Mouse (Mus musculus): Measurements from ENCODE around the gene Olfr794.

Olfr794 gene

DNA sequence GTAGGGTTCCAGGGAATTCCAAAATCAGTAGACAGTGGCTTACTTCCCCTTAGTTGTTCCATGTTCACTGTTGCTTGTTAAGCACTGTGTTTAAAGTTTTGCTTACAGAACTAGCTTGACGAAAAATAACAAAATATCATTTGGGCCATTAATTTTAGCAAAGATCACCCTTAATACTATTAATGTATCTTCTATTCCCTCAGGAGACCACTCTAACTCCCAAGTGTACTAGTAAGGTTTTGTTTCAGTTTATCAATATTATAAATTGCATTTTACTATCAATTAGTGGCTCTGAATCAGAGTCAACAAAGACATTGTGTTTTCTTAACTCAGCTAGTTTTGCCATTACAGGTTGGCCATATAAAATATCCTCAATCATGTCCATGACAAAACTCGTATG, at the start of gene Olfr794:
Olfr794 (plus strand) TSS at position 301 of the 400 bp plus-strand sequence.
- no peak for DNase-seq (ENCODE audit: low spot score in 2 of 2)

DNA sequence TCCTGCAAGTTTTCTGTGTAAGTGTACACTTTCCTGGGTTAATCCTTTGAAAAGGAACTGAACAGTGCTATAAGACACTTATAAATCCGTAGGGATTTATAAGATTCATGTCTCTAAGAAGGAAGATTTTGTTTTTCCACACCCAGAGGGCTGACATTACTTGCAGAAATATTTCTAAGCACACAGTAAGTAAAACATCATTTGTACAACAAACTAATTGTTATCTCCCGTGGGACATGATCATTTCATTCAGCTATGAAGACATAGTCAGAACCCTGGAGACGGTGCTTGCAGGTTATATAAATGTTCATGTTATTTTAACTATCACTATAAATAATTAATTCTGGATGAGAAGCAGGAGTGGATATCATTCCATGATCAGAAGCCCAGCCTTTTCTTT, 46.0 kb upstream of the Olfr794 start, which contains the start of gene Olfr791:
Olfr791 (plus strand) TSS at position 301 of the 400 bp plus-strand sequence.
- DNase-seq (ENCODE audit: low spot score in 2 of 2) = no peak

DNA sequence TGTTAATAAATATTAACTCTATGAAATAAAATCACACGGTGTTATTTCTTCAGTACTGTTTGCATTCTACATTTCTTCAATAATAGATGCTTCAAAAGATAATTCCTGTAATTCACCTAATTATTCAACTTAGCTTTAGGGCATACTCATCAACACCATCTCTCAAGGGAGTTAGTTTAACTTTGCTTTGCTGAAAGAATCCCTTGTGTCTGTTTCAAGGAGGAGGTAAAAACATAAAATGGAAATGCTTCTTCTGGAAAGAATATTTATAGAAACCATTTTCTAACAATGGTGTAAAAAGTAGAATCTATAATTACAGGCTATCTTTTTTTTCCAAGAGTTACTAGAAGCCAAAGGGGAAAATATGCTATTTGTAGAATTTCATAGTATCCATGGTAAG, 28.6 kb upstream of the Olfr794 start, which contains the start of gene Olfr792:
Olfr792 (plus strand) TSS at position 301 of the 400 bp plus-strand sequence.
- no peak for DNase-seq (ENCODE audit: low spot score in 2 of 2)

DNA sequence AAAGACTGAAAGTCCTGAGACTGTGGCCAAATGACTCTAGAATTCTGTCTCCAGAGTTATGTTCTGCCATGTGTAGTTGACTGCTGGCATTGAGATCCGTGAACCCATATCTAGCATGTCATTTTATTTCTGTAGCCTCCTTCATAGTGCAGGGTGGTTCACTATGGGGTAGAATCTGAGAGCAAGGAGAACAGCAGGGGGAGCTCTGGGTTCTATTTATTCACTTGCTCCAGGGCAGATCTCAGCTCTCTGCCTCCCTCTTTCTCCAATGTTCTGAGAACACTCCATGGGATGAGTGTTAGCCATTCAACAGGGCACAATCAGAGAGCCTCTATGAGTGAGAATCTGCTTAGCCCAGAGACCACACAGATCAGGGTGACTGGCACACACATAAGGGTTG, 18.1 kb upstream of the Olfr794 start:
- no peak for DNase-seq (ENCODE audit: low spot score in 2 of 2)

DNA sequence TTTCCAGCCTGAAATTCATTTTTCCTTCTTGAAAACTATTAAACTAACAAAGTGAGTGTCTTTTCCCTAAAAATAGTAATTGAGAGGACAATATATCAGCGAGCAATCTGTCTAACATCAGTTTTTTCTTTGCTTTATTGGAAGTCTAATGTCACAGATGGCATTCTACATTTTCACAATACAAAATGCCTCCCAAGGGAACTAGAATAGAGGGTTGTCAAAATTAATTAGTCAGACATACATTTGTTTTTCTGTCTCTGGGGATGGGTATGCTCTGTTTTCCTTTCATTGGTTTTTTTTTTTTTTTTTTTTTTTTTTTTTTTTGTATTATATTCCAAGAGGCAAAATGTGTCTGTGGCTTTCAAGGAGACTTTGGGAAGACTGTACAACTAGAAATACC, 9.6 kb downstream of the Olfr794 start:
- no peak for DNase-seq (ENCODE audit: low spot score in 2 of 2)

DNA sequence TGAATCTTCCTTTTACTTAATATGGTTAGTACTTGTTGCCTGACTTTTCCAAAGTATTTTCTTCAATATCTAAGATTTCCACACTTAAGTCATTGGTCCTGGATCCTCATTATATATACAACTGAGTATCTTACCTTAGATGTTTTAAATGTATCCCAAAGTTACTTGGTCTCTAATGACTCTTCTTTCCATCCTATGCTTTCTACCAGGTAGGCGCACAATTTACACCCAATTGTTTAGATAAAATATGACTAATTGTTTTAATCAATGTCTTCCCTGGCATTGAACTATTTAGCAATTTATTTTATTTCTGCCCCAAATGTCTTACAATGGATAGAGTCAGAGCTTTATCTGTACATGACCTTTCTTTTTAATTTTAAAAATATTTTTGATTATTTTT, 45.0 kb downstream of the Olfr794 start, which contains the start of gene Olfr796:
Olfr796 (minus strand) TSS at position 101 of the 400 bp plus-strand sequence.
- DNase-seq (ENCODE audit: low spot score in 2 of 2) = no peak

DNA sequence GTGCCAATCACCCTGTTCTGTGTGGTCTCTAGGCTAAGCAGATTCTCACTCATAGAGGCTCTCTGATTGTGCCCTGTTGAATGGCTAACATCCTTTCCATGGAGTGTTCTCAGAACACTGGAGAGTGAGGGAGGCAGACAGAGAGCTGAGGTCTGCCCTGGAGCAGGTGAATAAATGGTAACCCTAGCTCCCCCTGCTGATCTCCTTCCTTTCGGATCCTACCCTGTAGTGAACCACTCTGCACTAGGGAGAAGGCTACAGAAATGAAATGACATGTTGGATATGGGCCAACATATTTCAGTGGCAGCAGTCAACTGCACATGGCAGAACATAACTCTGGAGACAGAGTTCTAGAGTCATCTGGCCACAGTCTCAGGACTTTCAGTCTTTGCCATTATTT, 54.3 kb downstream of the Olfr794 start:
- no peak for DNase-seq (ENCODE audit: low spot score in 2 of 2)

All from urinary bladder, postnatal 4 days (tissue).